Mouse (Mus musculus) cortical plate, adult 2 months (tissue): ENCODE measurements around the gene Tprg. TPM values are rescaled to one million over a fixed set of nuclear protein-coding genes. Genes with fewer than 3 reads are reported as not detected.
A peak's percentile ranks its signal among the peaks of the same experiment; 100 is the strongest.

Experiments
- H3K27ac ChIP-seq: fragments of 200-500 bp; 2 replicates; pipeline ENCODE4 v1.5.1; 2012; ENCODE audit warnings: low read length, control low read depth, inconsistent platforms; ENCODE audit not compliant: insufficient read depth
- H3K4me1 ChIP-seq: fragments of 200-500 bp; 2 replicates; pipeline ENCODE4 v1.6.1; 2011; ENCODE audit warnings: low read length; ENCODE audit not compliant: control insufficient read depth, insufficient read depth
- H3K4me3 ChIP-seq: fragments of 200-500 bp; 2 replicates; pipeline ENCODE4 v1.5.1; 2011; ENCODE audit warnings: mild to moderate bottlenecking, low read length, control low read depth; ENCODE audit not compliant: insufficient read depth
- CTCF ChIP-seq: fragments of 200-500 bp; IDR thresholded peaks from 2 replicates; pipeline ENCODE4 v1.5.1; 2011; ENCODE audit warnings: mild to moderate bottlenecking, control low read depth, low read length; ENCODE audit not compliant: insufficient read depth; ENCODE audit errors: extremely low read depth
- POLR2A ChIP-seq: fragments of 200-500 bp; IDR thresholded peaks from 2 replicates; pipeline ENCODE4 v1.6.1; 2011; ENCODE audit warnings: mild to moderate bottlenecking, low read length, control low read depth; ENCODE audit not compliant: insufficient read depth; ENCODE audit errors: extremely low read depth
- polyA plus RNA-seq: library from polyadenylated mRNA; depleted of rRNA; stranded (reverse); fragments of >200 nt; gene quantifications from 2 replicates; pipeline ENCODE4 v1.2.3, GENCODE M21; 2012

Gene Tprg
- polyA plus RNA-seq, 1 experiment, result not detected

DNA sequence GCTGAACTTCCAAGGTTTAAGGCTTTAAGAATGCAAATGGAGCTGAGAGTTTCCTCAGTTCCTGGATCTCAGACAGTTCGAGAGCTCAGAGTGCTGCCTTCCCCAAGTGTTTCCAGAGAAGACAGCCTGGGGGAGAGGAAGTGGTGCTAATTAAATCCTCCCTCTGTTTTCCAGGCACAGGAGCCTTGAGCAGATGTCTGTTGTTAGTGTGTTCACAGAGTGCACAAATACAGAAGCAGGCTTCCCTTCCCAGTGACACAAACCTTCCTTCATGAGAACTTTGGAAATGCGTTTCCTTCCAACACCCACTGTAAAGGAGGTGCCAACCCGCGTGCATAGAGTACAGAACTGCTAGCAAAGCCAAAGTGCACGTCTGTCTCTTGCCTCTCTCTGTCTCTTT is 27.4 kb downstream of the Tprg start:
- Histone ChIP-seq H3K4me1 (peaks cover 5% of the 10 kb centered on the region; the same call in 1 of the 2 replicates), H3K4me3 (no peak overlapping the region), H3K27ac (no peak overlapping the region)
- TF ChIP-seq CTCF, result no peak

DNA sequence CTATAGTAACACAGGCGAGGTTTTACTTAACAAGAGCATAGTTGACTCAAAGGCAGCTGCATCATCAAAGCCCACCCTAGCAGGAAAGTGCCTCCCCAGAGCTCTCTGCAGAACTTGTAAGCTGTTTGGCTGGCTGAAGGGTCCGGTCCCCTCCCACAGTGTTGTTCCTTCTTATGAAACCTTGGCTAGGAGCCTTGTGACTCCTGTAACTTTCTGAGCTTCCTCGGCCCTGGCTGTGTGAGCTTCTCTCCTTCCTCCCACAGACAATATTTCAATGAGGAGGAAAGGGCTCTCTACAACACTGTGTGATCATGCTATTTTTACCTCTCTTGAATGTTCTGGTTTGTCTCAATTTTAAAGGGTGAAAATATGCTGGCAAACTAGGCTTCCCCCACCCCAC is 28.5 kb downstream of the Tprg start:
- TF ChIP-seq POLR2A (no peak), CTCF (no peak)
- H3K27ac ChIP-seq, result 0 out of 2 replicates have a peak overlapping the region, but pooled peaks have one; percentile 23
- no peak overlapping the region for H3K4me3 ChIP-seq
- peaks cover 5% of the 10 kb centered on the region; the same call in 1 of the 2 replicates for H3K4me1 ChIP-seq

DNA sequence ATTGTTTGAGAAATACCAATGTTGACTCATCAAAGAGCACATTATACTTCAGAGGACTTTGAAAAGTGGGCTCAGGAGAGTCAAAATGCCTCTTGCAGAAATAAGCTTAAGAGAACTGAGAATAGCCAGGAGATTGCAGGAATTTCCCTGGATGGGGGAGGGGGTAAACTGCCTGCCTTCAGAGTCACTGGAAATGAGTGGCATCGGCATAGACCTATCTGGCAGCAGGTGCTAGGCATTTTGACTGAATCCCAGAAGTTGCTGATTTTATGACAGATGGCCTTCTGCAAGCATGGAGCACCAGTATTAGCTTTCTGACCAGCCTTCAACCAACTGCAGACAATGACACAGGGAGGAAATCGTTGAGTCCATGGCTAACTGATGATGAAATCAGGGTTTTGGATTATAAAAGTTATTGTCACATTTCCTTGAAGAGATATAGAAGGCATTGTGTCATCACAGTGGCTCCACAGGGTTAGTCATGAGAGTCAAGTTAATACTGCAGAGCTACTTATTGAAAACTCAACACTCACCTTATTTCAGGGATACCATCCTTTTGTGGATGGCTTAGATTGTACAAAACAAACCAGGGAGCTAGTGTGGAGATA is 39.1 kb downstream of the Tprg start:
- Histone ChIP-seq H3K4me3 (no peak overlapping the region), H3K27ac (no peak overlapping the region), H3K4me1 (no peaks in the 10 kb centered on the region)
- no peak for TF ChIP-seq CTCF
- no peak for TF ChIP-seq POLR2A

DNA sequence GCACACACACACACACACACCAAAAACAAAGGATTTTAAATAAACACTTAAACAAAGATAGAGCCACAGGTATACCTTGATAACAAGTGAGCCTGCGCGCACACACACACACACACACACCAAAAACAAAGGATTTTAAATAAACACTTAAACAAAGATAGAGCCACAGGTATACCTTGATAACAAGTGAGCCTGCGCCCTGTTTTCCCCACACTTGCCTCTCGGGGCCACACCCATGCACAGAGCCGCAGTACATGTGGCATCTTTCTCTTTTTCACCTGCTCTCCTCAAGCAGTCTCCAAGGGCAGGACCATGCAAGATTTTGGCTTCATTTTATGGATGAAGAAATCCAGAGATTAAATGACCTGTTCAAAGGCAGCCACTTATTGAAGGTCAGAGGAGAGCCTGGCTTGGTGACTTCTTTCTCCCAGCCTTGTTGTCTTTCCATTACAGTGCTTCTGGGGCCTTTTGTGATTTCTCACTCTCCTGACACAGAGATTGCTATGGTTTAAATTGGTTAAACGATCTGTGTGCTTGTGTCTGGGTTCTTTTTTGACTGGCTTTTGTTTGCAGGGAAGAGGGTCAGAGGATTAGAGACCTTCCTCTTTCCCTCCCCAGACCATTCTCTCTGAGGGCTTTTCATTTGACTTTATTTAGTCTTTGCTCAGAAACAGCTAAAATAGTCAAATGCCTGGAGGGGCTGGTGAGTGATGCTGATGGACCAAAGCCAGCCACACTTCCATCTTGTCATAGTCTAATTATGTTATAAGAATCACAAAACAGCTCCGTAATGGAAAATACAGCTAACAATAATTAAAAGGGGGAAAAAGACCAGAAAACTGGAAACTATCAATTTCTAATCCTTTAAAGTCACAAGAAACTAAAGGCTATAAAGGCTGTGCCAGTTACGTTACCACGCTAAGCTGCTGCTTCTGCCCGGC is 46.9 kb downstream of the Tprg start:
- H3K27ac ChIP-seq, result no peak overlapping the region
- no peak overlapping the region for H3K4me3 ChIP-seq
- H3K4me1 ChIP-seq, result no peaks in the 10 kb centered on the region
- TF ChIP-seq POLR2A, result no peak
- no peak for TF ChIP-seq CTCF

DNA sequence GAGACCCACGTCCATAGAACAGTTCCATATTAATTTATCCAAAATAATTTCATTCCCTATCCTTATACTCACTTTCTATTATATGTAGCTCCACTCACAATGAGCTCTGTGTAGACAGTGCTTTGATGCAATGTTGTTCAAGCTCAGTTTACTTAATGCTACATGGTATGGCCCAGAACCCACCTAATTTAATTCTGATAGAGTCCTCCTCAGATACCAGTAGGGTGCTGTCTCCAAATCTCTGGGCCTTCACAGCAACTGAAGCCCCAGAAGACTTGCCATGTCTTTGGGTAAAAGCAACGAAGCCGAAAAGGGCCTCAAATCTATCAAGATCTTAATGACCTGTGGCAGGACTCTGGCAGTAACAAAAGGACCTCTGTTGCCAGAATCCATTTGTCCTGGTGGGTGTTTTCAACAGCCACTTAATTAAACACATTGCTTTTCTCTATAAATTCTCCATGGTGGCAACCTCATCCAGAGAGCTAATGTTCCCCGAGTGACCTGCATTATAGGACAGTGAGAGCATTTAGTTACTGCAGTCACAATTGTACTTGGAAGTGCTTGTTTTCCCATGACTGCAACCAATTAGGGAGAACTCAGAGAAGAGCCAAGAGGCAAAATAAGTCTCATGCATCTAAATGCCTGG is 48.6 kb downstream of the Tprg start:
- H3K27ac ChIP-seq, result no peak overlapping the region

DNA sequence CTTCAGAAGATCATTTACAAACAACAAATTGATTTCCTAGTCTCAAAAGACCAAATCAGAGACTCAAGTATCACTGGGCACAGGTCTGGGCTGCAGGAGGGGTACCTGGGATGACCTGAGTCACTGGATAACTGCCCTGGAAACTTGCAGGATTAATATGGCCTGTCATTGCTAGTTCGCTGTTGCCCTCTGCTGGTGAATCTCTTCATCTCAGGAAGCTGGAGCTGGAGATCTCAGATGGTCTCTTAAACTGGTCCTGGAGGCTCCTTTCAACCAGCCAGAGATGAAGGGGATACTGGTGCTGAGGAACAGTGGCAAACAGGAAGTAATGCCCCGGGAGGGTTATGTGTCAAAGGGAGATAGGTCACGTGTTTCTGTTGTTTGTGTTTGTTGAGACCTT is 63.0 kb downstream of the Tprg start:
- no peaks in the 10 kb centered on the region for H3K4me1 ChIP-seq
- H3K4me3 ChIP-seq, result no peak overlapping the region
- TF ChIP-seq CTCF, result peak; percentile 71
- no peak for TF ChIP-seq POLR2A
- no peak overlapping the region for H3K27ac ChIP-seq

More for the DNA sequence above, 48.6 kb downstream of the Tprg start:
- H3K4me1 ChIP-seq, result no peaks in the 10 kb centered on the region
- TF ChIP-seq CTCF (no peak), POLR2A (no peak)
- H3K4me3 ChIP-seq, result no peak overlapping the region

DNA sequence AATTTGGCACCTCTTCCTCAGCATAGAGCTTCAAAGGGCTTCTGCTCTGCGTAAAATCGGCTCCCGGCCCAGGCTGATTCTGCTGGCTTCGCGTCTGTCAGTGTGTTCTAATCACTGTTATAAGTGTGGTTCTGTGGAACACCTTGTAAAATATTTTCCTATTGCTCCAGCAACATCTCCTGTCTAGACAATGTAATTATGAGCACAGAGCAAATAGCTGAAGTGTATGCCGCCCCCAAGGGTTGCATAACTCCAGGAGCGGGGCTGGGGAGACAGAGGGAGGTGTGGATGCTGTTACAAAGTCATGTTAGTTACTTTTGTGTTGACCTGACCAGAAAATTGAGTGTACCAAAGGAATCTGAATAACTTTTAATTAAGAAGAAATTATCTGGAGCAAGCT is 81.2 kb downstream of the Tprg start:
- no peak for TF ChIP-seq CTCF
- H3K4me1 ChIP-seq, result no peaks in the 10 kb centered on the region
- no peak overlapping the region for H3K4me3 ChIP-seq
- H3K27ac ChIP-seq, result no peak overlapping the region

DNA sequence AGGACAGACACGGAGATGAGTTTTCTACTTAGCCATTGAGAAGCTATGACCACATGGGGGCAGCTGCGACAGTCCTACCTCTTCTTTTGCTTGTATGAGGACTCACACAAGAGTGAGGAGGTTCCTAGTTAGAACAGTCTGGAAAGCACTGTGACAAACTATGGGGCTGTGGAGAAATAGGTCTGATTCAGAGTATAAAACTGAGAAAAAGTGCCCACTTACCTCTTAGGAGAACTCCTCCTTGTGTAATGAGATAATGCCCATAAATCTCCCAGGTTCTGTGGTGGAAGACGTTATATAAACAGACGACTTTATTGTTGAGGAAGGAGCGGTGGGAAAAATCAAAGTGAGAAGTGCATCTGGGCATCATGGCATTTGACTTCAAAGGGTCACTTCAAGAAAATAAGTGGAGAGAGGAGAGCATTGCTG is 83.4 kb downstream of the Tprg start:
- H3K4me3 ChIP-seq, result no peak overlapping the region

DNA sequence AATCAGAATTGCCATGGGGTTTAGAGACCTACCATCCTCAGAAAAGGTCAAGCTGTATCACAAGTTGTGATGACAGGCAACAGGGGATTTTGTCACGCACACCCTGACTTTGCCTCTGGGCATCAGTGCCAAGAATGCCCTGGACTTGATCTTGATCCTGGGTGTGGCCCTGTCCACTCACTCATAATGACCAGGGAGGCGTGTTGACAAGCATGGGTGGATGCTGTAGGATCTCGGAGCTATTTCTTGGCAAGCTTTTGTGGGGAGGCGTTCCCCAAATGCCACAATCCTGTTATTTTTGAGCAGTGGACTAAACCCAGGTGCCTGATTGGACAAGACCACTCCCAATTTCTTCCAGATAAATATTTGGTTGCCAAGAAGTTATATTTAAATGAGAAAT is 87.5 kb downstream of the Tprg start:
- Histone ChIP-seq H3K4me1 (no peaks in the 10 kb centered on the region), H3K27ac (no peak overlapping the region), H3K4me3 (no peak overlapping the region)
- TF ChIP-seq CTCF, result no peak
- no peak for TF ChIP-seq POLR2A

More for the DNA sequence above, 83.4 kb downstream of the Tprg start:
- TF ChIP-seq CTCF (0 out of 2 replicates have a peak, but pooled peaks have one; percentile 3), POLR2A (no peak)
- no peaks in the 10 kb centered on the region for H3K4me1 ChIP-seq
- H3K27ac ChIP-seq, result no peak overlapping the region
